Mouse (Mus musculus): ENCODE results near the gene Cfap221. TPM values are rescaled to one million over a fixed set of nuclear protein-coding genes. Genes with fewer than 3 reads are reported as not detected.

The Cfap221 gene
- polyA plus RNA-seq, 1 experiment from 2014 or later: not detected

- Histone ChIP-seq H3K27ac (no peak overlapping the region), H3K4me1 (0 out of 2 replicates have a peak, but pooled peaks cover 5% of the 10 kb centered on the region), H3K4me3 (no peak overlapping the region), H3K36me3 (no peaks in the 10 kb centered on the region), H3K27me3 (ENCODE audit: low read depth, poor library complexity, severe bottlenecking) (no peaks in the 10 kb centered on the region), H3K9me3 (replicated peaks) (no peaks in the 10 kb centered on the region)
- 65% methylated on average over 7 of the region's 7 CpGs for WGBS
- no peak for DNase-seq (ENCODE audit: low spot score)
Observed at GRCm38 (mm10) chr1:119886320-119886719, 110.7 kb downstream of the Cfap221 start.

DNA sequence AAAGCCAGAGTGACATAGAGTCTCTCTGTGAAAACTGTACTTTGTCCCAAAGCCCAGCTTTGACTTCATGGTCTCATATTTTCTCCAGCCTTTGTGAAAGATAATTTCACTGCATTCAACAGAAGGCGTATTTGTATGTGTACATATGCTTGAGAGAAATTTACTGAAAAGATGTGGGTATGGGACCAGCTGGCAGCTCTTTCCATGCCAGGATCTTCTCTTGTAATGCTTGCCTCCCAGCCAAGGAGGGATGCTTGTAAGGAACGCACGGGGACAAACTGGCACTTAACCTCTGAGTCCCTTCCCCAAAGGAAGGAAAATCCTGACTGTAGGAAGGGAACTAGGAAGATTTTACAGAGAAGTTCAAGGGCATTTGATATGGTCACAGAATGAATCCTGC lies 112.8 kb downstream of the Cfap221 start:
- WGBS: 86% methylated on average over 3 of the region's 3 CpGs
- H3K36me3 ChIP-seq: no peaks in the 10 kb centered on the region
- H3K9me3 ChIP-seq (replicated peaks): no peaks in the 10 kb centered on the region
- H3K4me1 ChIP-seq: 0 out of 2 replicates have a peak, but pooled peaks cover 5% of the 10 kb centered on the region
- H3K4me3 ChIP-seq: no peak overlapping the region
- H3K27me3 ChIP-seq (ENCODE audit: low read depth, poor library complexity, severe bottlenecking): no peaks in the 10 kb centered on the region
- no peak for DNase-seq (ENCODE audit: low spot score)
- no peak overlapping the region for H3K27ac ChIP-seq

DNA sequence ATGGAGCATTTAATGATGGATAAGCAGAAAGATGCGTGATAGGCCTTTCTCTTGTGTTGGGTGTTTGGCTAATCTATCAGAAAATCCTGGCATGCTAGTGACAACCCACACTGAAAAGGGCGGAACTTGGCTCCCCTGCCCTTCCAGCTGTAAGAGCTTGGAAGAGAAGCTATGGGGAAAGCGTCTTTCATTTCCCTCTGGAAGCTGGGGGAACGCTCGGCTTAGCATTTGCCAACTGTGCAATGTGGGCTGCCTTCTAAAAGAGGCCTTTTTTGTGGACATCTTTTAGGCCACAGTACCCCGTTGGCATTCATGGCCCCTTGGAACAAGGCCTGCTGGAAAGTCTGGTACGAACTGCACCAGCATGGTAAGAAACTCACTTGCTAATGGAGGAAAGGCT lies 118.1 kb downstream of the Cfap221 start:
- no peak for DNase-seq (ENCODE audit: low spot score)
- WGBS: 92% methylated on average over 7 of the region's 7 CpGs
- Histone ChIP-seq H3K36me3 (no peaks in the 10 kb centered on the region), H3K27ac (no peak overlapping the region), H3K4me1 (peaks cover 3% of the 10 kb centered on the region; the same call in 1 of the 2 replicates), H3K4me3 (no peak overlapping the region), H3K9me3 (replicated peaks) (no peaks in the 10 kb centered on the region), H3K27me3 (ENCODE audit: low read depth, poor library complexity, severe bottlenecking) (no peaks in the 10 kb centered on the region)

DNA sequence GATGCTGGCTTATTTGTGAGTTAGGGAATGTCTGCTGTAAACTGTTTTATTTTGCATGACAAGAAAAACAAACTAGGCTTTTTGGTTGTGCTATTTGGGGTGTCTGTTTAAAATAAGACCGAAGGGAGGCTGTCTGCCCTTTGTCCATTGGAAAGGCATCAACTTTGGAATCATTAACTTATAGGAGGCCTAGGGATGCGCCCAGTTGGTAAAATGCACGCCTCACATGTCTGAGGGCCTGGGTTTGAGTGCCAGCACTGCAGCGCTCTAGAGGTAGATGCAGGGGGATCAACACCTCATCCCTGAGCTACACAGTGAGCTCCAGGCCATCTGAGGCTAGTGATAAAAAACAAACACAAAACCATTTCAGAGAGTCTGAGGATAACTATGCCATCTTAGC lies 119.6 kb downstream of the Cfap221 start:
- H3K9me3 ChIP-seq (replicated peaks): no peaks in the 10 kb centered on the region
- 88% methylated on average over 4 of the region's 4 CpGs for WGBS
- H3K27me3 ChIP-seq (ENCODE audit: low read depth, poor library complexity, severe bottlenecking): no peaks in the 10 kb centered on the region
- H3K27ac ChIP-seq: no peak overlapping the region
- H3K36me3 ChIP-seq: no peaks in the 10 kb centered on the region
- peaks cover 3% of the 10 kb centered on the region; the same call in 1 of the 2 replicates for H3K4me1 ChIP-seq
- no peak overlapping the region for H3K4me3 ChIP-seq
- DNase-seq (ENCODE audit: low spot score): no peak

Other genes with a start within 250 kb of the Cfap221 start
- gene Ptpn4, start 159.6 kb downstream of the Cfap221 start, polyA plus RNA-seq (2016; fragmentation: Nextera tagmentation; extraction: Ambion mirVana): 3.2 and 6.5 TPM in 2 replicates
- 9.7 and 10.7 TPM in 2 replicates for gene Tmem177, start 84.0 kb downstream of the Cfap221 start, polyA plus RNA-seq (2016; fragmentation: Nextera tagmentation; extraction: Ambion mirVana)
- gene Sctr, start 9.7 kb upstream of the Cfap221 start, polyA plus RNA-seq (2016; fragmentation: Nextera tagmentation; extraction: Ambion mirVana): 0.06 TPM in 1 of 2 replicates, not detected in the other
- gene Tmem37, start 76.8 kb upstream of the Cfap221 start, polyA plus RNA-seq (2016; fragmentation: Nextera tagmentation; extraction: Ambion mirVana): 3.2 and 3.5 TPM in 2 replicates
- 670 and 699 TPM in 2 replicates for gene Dbi, start 123.8 kb upstream of the Cfap221 start, polyA plus RNA-seq (2016; fragmentation: Nextera tagmentation; extraction: Ambion mirVana)
- gene 3110009E18Rik, start 124.0 kb upstream of the Cfap221 start, polyA plus RNA-seq (2016; fragmentation: Nextera tagmentation; extraction: Ambion mirVana): 14.7 and 19.3 TPM in 2 replicates

Measured in limb, embryonic 10.5 days (tissue).